Mouse (Mus musculus) frontal cortex, adult 2 months (tissue): ENCODE results near the gene Adi1. TPM values are rescaled to one million over a fixed set of nuclear protein-coding genes. Genes with fewer than 3 reads are reported as not detected.

Source experiments
- polyA plus RNA-seq: library from polyadenylated mRNA; depleted of rRNA; stranded (reverse); fragments of >200 nt; gene quantifications from 2 replicates; pipeline ENCODE4 v1.2.3, GENCODE M21; 2012; rRNA removed

Gene Adi1
- polyA plus RNA-seq, 1 experiment: 34.7 TPM

Other genes starting within 250 kb of the Adi1 start
- 0.97 and 1.7 TPM in 2 replicates for gene Dcdc2c, start 122.8 kb upstream of the Adi1 start, polyA plus RNA-seq
- 0.44 and 0.56 TPM in 2 replicates for gene Allc, start 92.7 kb upstream of the Adi1 start, polyA plus RNA-seq
- gene Colec11, start 51.9 kb upstream of the Adi1 start, polyA plus RNA-seq: 0.94 and 1.1 TPM in 2 replicates
- 380 and 394 TPM in 2 replicates for gene Rps7, start 39.3 kb upstream of the Adi1 start, polyA plus RNA-seq
- 18.0 and 20.3 TPM in 2 replicates for gene Rnaseh1, start 25.6 kb upstream of the Adi1 start, polyA plus RNA-seq
- gene Trappc12, start 75.2 kb downstream of the Adi1 start, polyA plus RNA-seq: 53.6 and 59.9 TPM in 2 replicates
- gene Eipr1, start 76.6 kb downstream of the Adi1 start, polyA plus RNA-seq: 54.6 and 57.8 TPM in 2 replicates